Mouse (Mus musculus): ENCODE measurements around the gene D11Wsu47e.

Gene D11Wsu47e

DNA sequence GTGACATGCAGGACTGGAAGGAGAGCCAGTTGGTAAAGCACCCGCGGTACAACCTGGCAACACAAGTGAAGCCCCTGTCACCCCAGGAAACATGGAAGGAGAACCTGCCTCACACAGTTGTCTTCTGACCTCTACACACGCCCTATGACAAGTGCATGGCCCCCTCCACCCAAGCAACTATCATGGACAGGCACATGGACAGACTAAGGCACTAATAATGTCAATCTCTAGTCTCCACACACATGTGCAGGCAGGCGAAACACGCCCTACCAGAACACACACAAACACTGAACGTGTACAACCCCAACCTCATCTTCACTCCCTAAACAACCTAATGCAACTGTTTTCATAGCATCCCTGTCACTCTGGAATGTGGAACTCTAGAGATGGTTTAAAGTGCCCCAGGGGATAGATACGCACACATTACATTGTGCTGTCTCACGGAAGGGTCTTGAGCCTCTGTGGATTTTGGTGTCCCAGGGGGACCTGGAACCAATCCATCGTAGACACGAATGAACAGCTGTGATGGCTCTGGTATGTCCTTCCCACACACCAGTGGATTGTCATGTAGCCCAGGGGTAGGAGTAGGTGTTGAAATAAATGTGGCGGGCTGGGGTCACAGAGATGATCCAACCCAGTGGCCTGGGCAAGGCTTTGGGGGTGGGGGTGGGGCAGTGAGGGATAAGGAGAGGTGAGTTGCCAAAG lies 52.8 kb downstream of the D11Wsu47e start:
- DNase-seq (ENCODE audit: low spot score) = no peak

DNA sequence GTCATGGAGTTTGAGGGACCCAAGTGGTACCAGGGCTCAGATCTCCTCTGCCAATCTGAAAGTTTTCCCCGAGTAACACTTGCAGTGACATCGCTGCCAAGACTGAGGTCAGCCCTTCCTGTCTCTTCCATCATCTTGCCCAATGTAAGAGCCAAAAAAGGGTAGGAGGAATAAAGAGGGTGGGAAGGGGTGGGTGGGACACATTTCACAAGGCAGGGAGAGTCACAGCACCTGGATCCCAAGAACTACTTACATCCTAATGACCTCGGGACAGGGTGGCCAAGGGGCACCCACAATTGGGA lies 53.3 kb downstream of the D11Wsu47e start:
- no peak for DNase-seq (ENCODE audit: low spot score)

DNA sequence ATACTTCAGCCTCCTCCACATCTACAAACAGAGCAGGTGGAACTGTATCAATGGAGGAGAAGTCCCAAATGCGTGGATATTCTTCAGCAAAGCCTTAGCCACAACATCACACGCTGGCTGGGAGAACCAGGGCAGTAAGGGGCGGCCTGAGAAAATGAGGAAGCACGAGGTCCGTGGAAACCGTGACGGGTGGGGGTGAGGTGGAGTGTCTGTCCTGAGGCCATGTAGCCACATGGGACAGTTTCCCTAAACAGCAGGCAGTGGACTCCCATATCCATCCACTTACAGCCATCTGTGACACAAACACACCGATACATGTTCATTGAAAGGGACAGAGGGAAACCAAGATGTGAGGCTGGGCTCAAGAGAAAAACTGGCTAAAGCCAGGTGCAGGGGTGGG lies 53.7 kb downstream of the D11Wsu47e start:
- DNase-seq (ENCODE audit: low spot score) = no peak

GRCm38 (mm10) chr11:113739213-113739612 lies 55.0 kb downstream of the D11Wsu47e start:
- DNase-seq (ENCODE audit: low spot score) = no peak

DNA sequence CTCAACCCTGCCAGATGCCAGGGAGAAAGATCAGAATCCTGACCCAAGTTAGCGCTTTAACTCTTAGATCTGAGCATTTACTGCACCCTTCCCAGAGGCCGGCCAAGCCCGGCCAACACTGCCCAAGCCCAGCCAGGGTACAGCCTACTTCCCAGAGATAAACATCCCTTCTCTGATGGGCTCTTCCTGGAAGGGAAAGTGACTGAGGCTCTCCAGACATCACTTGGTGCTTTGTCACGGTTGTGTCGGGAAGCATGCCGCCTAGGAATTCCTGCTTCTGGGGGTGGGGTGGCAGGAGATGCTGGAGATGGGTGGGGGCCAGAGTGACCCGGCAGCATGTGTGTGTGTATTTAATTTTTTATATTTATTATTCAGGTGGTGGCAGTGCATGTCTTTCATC lies 55.9 kb downstream of the D11Wsu47e start:
- DNase-seq (ENCODE audit: low spot score) = no peak

DNA sequence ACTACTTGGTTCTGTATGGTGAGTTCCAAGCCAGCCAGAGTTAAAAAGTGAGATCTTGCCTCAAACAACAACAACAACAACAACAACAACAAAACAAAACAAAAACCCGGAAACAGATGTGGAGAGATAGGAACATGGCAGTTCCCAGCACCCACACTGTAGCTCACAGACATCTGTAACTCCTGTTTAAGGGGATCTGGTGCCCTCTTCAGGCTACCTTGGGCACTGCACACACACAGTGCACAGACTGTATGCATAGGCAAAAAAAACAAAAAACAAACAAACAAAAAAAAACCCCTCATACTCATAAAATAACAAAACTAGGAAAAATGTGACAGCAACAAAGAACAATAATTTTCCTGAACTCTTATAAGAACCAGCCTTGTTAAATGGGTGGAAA lies 58.8 kb downstream of the D11Wsu47e start:
- no peak for DNase-seq (ENCODE audit: low spot score)
